In the genomic region with DNA sequence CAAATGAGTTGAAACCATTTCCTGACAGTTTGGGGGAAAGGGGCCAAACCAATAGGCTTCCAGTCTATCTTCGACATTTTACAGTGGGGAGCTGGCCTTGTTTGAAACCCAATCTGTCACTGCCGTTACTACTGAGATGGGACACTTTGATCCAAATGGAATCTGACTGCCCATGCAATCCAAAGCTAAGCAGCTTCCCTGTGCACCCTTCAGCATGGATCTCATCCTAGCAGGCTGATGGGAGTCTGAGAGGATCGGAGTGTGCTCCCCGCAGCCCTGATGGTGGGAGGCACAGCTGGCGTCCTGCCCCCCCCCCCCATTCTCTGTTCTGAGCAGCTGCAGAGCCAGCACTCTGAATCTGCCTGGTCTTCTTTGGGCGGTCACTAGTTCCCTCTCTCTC, we compare ENCODE assay signal across 16 mouse cellular contexts.
A peak's percentile ranks its signal among the peaks of the same experiment; 100 is the strongest.
DNase-seq lines count a peak whose midpoint lies in the region; ATAC-seq lines count a peak whose summit lies in the region.
"Had no signal": no experiment of that assay in that cellular context is flagged by ENCODE, and none has a peak within 500 bp of the region (broad histone marks: within the 10 kb centered on the region; RNA-seq: fewer than 3 reads in every experiment).

No protein-coding gene starts in this region.

- H3K9me3 ChIP-seq in hindbrain, embryonic 15.5 days: no peaks in the 10 kb centered on the region
- H3K9me3 ChIP-seq in hindbrain, embryonic 10.5 days: no peaks in the 10 kb centered on the region
- no peaks in the 10 kb centered on the region for H3K9me3 ChIP-seq in neural tube, embryonic 15.5 days (replicated peaks)
- H3K9me3 ChIP-seq in hindbrain, embryonic 16.5 days (ENCODE audit: control insufficient read depth, low read length): no peaks in the 10 kb centered on the region

- H3K4me3 ChIP-seq in hindbrain, embryonic 15.5 days: no peak overlapping the region
- H3K4me3 ChIP-seq in hindbrain, embryonic 10.5 days: no peak overlapping the region
- no peak overlapping the region for H3K4me3 ChIP-seq in neural tube, embryonic 15.5 days (replicated peaks)
- no peak overlapping the region for H3K4me3 ChIP-seq in hindbrain, embryonic 16.5 days (ENCODE audit: low read length)
- H3K4me3 ChIP-seq: myocyte had no signal

- no peak for DNase-seq in hindbrain, embryonic 10.5 days (ENCODE audit: low spot score)
- no peak for DNase-seq in neural tube, embryonic 10.5 days (ENCODE audit: extremely low spot score, low spot score)
- peak; percentile 58 for DNase-seq in retina, postnatal 7 days (ENCODE audit: low read depth, low spot score)
- DNase-seq: cerebellum, adult 9-11 months; gastrocnemius, postnatal 36 days; thymus, postnatal 36 days had no signal

- H3K36me3 ChIP-seq in hindbrain, embryonic 15.5 days: no peaks in the 10 kb centered on the region
- H3K36me3 ChIP-seq in hindbrain, embryonic 10.5 days: no peaks in the 10 kb centered on the region
- H3K36me3 ChIP-seq in neural tube, embryonic 15.5 days: no peaks in the 10 kb centered on the region
- no peaks in the 10 kb centered on the region for H3K36me3 ChIP-seq in hindbrain, embryonic 16.5 days (ENCODE audit: control insufficient read depth, insufficient read depth, low read length)

- H3K27ac ChIP-seq in hindbrain, embryonic 15.5 days (replicated peaks): no peak overlapping the region
- no peak overlapping the region for H3K27ac ChIP-seq in hindbrain, embryonic 10.5 days
- 0 out of 2 replicates have a peak overlapping the region, but pooled peaks have one; percentile 37 for H3K27ac ChIP-seq in neural tube, embryonic 15.5 days (replicated peaks)
- no peak overlapping the region for H3K27ac ChIP-seq in hindbrain, embryonic 16.5 days (ENCODE audit: low read depth, low read length)
- H3K27ac ChIP-seq: kidney, postnatal 0 days; liver, embryonic 14.5 days had no signal

- ATAC-seq in hindbrain, embryonic 15.5 days (ENCODE audit: low FRiP score, low read depth): peak; percentile 51; the same call in 1 of the 2 replicates
- ATAC-seq in neural tube, embryonic 15.5 days (ENCODE audit: low FRiP score): no peak
- ATAC-seq in hindbrain, embryonic 16.5 days: peak; percentile 69; the same call in 1 of the 2 replicates
- ATAC-seq in megakaryocyte, adult 5-6 weeks (ENCODE audit: poor library complexity, severe bottlenecking): no peak
- ATAC-seq: forebrain, embryonic 16.5 days; intestine, postnatal 0 days; lung, postnatal 0 days had no signal

- 31% methylated on average over 6 of the region's 6 CpGs for WGBS in hindbrain, embryonic 15.5 days
- WGBS in hindbrain, embryonic 10.5 days: 45% methylated on average over 6 of the region's 6 CpGs
- WGBS in neural tube, embryonic 15.5 days: 32% methylated on average over 6 of the region's 6 CpGs
- WGBS in hindbrain, embryonic 16.5 days: 21% methylated on average over 5 of the region's 6 CpGs

- H3K27me3 ChIP-seq in hindbrain, embryonic 15.5 days: no peaks in the 10 kb centered on the region
- no peaks in the 10 kb centered on the region for H3K27me3 ChIP-seq in hindbrain, embryonic 10.5 days (ENCODE audit: insufficient read depth, poor library complexity, severe bottlenecking)
- H3K27me3 ChIP-seq in neural tube, embryonic 15.5 days (replicated peaks): no peaks in the 10 kb centered on the region
- no peaks in the 10 kb centered on the region for H3K27me3 ChIP-seq in hindbrain, embryonic 16.5 days (replicated peaks; ENCODE audit: control insufficient read depth, insufficient read depth, low read length)

- no peak overlapping the region for H3K4me2 ChIP-seq in hindbrain, embryonic 15.5 days
- no peak overlapping the region for H3K4me2 ChIP-seq in neural tube, embryonic 15.5 days
- no peak overlapping the region for H3K4me2 ChIP-seq in hindbrain, embryonic 16.5 days (ENCODE audit: low read length)

- peaks cover 7% of the 10 kb centered on the region; the same call in 1 of the 2 replicates for H3K4me1 ChIP-seq in hindbrain, embryonic 15.5 days (replicated peaks)
- peaks cover 11% of the 10 kb centered on the region for H3K4me1 ChIP-seq in hindbrain, embryonic 10.5 days (replicated peaks)
- peaks cover 8% of the 10 kb centered on the region for H3K4me1 ChIP-seq in neural tube, embryonic 15.5 days
- no peaks in the 10 kb centered on the region; the same call in 1 of the 2 replicates for H3K4me1 ChIP-seq in hindbrain, embryonic 16.5 days (ENCODE audit: control insufficient read depth, insufficient read depth, low read depth, low read length)

- H3K9ac ChIP-seq in hindbrain, embryonic 15.5 days: no peak overlapping the region
- no peak overlapping the region for H3K9ac ChIP-seq in neural tube, embryonic 15.5 days (replicated peaks)
- H3K9ac ChIP-seq in hindbrain, embryonic 16.5 days (ENCODE audit: low read depth, low read length): no peak overlapping the region
- H3K9ac ChIP-seq: liver, embryonic 14.5 days had no signal

Comparison
In these comparisons a context has a peak if more than half of its experiments do, and no peak if none do; other contexts are left out.
1. ATAC-seq: peak in hindbrain, embryonic 15.5 days (single experiment) and hindbrain, embryonic 16.5 days (single experiment); none in neural tube, embryonic 15.5 days (single experiment) and megakaryocyte, adult 5-6 weeks (single experiment).